Mouse (Mus musculus) c-Kit-positive CD71-negative TER-119-negative erythroid progenitor cells, embryonic 14.5 days (primary cell): ENCODE data around the gene Nubpl.

Source experiments
- DNase-seq: peaks from one replicate; pipeline ENCODE4 v3.0.0-alpha.2; 2013; ENCODE audit warnings: low read depth

Gene Nubpl

GRCm38 (mm10) chr12:52242712-52243111 is 145.2 kb downstream of the Nubpl start:
- no peak for DNase-seq

- no peak for DNase-seq
Measured at GRCm38 (mm10) chr12:52247438-52247837, 149.9 kb downstream of the Nubpl start.

GRCm38 (mm10) chr12:52248531-52248930 is 151.0 kb downstream of the Nubpl start:
- no peak for DNase-seq

- no peak for DNase-seq
Measured at GRCm38 (mm10) chr12:52254089-52254488, 156.6 kb downstream of the Nubpl start.

- DNase-seq: no peak
Measured at GRCm38 (mm10) chr12:52268131-52268530, 170.6 kb downstream of the Nubpl start.

DNA sequence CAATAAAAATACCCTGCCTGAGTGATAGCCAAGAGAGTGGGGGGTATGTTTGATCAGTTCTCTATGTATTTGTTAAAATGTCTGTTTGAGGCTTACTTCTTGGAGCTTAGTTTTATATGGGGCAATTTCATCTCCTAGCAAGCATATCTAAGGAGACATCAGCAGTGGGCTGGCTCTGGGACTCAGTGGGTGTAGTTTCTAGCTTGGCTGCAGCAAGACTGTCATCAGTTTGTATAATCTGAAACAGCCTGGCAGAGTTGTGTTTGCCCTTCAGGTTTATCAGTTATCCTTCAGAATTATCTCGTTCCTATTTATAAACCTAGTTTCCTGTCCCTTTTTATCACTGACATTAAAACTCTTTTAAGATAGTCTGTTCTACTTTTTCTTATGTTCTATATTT is 175.3 kb downstream of the Nubpl start:
- no peak for DNase-seq

DNA sequence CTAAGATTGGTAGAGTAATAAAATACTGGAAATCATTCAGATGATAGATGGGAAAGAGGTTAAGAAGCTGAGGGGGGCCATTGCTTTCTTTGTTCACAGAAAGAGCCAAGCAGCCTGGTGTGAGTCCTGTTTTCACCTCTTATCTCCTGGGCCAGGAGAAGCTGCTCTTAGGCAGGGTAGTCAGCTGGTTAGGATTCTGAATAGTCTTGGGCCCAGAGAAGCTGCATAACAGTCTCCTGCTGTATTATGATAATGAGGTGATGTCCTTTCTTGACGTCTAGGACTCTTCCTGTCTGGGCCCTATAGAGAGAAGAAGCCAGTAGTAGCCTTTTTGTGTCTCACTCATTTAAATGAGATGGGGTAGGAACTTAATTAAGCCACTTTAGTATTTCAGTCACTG is 178.8 kb downstream of the Nubpl start:
- DNase-seq: no peak

DNA sequence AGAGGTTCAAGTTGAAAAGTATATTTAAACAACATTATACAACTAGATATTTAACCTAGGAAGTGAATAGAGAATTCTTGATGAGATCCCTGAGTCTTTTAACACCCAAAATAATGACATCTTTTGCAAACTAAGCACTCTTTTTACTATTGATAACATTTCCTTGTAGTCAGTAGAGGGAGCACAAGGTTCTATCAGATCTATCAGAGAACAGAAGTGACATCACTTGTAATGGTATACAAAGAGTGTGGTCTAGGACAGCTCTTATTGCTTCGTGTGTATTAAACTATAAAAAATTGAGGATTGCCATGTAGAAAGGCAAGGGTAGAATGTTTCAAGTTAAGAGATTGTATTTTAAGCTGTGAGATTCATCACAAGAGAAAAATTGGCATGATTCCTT is 183.7 kb downstream of the Nubpl start:
- DNase-seq: no peak

- DNase-seq: no peak
Measured at GRCm38 (mm10) chr12:52284471-52284870, 186.9 kb downstream of the Nubpl start.

GRCm38 (mm10) chr12:52286802-52287201 is 189.3 kb downstream of the Nubpl start:
- DNase-seq: no peak

GRCm38 (mm10) chr12:52288537-52288936 is 191.0 kb downstream of the Nubpl start:
- no peak for DNase-seq

DNA sequence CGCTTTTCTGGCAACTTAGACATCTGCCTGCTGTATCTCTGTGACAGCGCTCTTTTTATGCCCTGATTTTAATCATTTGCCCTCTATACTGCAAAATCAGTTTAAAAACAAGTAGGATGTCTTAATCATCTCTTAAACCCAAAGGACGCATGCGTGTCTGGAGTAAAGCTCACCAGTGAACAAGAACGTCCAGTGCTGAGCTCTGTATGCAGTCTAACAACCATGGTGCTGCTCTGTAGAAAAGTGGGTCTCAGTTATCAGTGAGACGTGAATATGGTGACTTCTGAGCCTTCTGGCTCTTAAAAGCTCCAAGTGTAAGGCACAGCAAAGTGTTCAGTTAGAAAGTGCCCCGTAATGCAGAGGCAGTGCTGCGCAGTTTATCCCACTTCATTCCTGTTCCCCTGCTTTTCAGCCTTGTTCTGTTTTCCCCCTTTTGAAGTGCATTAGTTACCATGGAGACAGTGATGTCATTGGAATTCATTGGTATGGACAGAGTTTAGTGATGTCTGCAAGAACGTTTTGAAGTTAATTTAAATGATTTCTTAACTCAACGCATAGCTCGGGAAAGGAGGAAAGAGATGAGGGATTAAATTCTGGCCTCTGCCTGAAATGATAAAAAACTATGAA is 191.5 kb downstream of the Nubpl start:
- DNase-seq: no peak

DNA sequence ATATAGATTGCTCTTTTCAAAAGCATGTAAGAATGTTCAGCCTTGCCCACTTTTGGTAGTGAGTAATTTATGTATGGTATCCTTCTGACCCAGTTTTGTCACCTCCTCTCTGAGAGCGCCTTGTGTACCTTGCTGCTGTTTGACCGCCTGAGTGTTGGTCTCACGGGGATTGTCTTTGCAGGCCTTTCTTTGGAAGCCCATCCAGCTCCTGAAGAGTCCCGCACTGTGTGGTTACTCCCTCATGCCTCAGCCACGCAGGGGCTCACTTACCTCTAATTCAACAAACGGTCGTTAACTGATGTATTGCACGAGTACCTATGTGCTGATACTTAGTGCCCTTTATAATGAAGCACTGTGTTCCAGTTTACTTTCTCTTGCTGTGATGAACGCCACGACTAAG is 192.1 kb downstream of the Nubpl start:
- no peak for DNase-seq

- no peak for DNase-seq
Measured at GRCm38 (mm10) chr12:52293931-52294330, 196.4 kb downstream of the Nubpl start.

DNA sequence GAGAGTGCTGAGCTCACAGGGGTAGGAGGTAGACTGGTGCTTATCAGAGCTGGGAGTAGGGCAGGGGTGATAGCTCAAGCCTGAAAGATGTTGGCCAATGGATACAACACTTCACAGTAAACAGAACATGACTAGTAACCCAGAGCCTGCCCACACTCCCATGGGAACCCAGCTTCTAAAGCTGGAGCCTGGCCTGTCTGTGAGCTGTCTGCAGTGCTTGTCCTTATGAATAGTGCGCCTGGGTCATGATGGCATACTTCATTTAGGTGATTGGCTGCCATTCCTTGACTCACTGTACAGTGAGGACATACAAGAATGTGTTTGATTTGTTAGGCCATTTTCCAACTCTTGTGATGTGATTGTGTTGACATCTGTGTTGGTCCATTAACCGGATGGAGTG is 200.5 kb downstream of the Nubpl start:
- no peak for DNase-seq

GRCm38 (mm10) chr12:52298683-52299082 is 201.1 kb downstream of the Nubpl start:
- no peak for DNase-seq

GRCm38 (mm10) chr12:52302961-52303360 is 205.4 kb downstream of the Nubpl start:
- DNase-seq: no peak

- no peak for DNase-seq
Measured at GRCm38 (mm10) chr12:52306348-52306747, 208.8 kb downstream of the Nubpl start.

GRCm38 (mm10) chr12:52307331-52307982 is 209.9 kb downstream of the Nubpl start:
- DNase-seq: peak; percentile 7

GRCm38 (mm10) chr12:52308628-52309027 is 211.1 kb downstream of the Nubpl start:
- DNase-seq: no peak

GRCm38 (mm10) chr12:52314818-52315217 is 217.3 kb downstream of the Nubpl start:
- peak; percentile 13 for DNase-seq

DNA sequence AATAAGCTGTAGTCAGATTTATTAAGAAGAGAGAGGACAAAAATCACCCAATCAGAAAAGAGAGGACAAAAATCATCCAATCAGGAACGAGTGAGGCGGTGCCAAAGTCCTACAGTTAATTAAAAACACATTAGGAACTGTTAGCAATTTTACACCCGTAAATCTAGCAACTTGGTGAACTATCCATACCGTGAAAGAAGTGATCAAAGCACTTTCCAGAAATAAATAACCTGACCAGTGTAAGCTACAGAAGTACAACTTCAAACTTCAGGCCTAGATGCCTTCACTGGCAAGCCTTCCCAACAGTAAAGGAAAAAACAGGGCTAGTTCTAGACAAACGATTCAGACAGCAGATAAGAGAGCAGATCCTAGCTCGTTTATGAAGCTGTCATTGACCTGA is 220.1 kb downstream of the Nubpl start:
- no peak for DNase-seq

DNA sequence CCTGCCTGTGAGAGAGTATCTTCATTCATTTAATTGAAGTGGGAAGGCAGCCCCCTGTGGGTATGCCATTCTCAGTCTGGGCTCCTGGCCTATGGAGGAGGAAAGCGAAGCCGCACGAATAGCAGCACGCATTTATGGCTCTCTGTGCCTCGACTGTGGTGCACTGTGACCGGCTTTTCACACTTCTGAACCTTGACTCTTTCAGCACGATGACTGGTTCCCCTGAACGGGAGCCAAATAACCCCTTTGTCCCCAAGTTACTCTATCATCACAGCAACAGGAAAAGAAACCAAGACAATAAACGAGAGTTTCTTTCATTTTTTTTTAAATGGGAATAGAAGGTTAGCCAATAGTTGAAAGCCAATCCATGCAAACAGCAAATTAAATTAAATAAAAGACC is 220.9 kb downstream of the Nubpl start:
- DNase-seq: no peak

- no peak for DNase-seq
Measured at GRCm38 (mm10) chr12:52319156-52319555, 221.6 kb downstream of the Nubpl start.
